Mouse (Mus musculus) neural tube, embryonic 13.5 days (tissue): ENCODE measurements around the gene Ctdspl. TPM values are rescaled to one million over a fixed set of nuclear protein-coding genes. Genes with fewer than 3 reads are reported as not detected.

Experiments
- ATAC-seq: fragments of 200-750 bp; cut with Nextera tagmentation; 2 replicates; pipeline ENCODE4 v1.8.0; 2017; ENCODE audit warnings: low read depth, mild to moderate bottlenecking, moderate TSS enrichment, moderate library complexity
- H3K27ac ChIP-seq: fragments of 300-500 bp; sonication (generic); replicated peaks from 2 replicates; pipeline ENCODE4 v1.5.1; 2015; ENCODE audit warnings: moderate library complexity, mild to moderate bottlenecking, inconsistent platforms
- H3K27me3 ChIP-seq: fragments of 300-500 bp; sonication (generic); 2 replicates; pipeline ENCODE4 v1.6.1; 2015; ENCODE audit warnings: mild to moderate bottlenecking, inconsistent platforms
- H3K36me3 ChIP-seq: fragments of 300-500 bp; sonication (generic); 2 replicates; pipeline ENCODE4 v1.6.1; 2015; ENCODE audit warnings: mild to moderate bottlenecking, inconsistent platforms
- H3K4me1 ChIP-seq: fragments of 300-500 bp; sonication (generic); replicated peaks from 2 replicates; pipeline ENCODE4 v1.6.1; 2015; ENCODE audit warnings: inconsistent platforms
- H3K4me2 ChIP-seq: fragments of 300-500 bp; sonication (generic); 2 replicates; pipeline ENCODE4 v1.6.1; 2015; ENCODE audit warnings: inconsistent platforms, mild to moderate bottlenecking, moderate library complexity
- H3K4me3 ChIP-seq: fragments of 300-500 bp; sonication (generic); 2 replicates; pipeline ENCODE4 v1.5.1; 2015; ENCODE audit warnings: mild to moderate bottlenecking, inconsistent platforms
- H3K9ac ChIP-seq: fragments of 300-500 bp; sonication (generic); 2 replicates; pipeline ENCODE4 v1.6.1; 2015; ENCODE audit warnings: moderate library complexity, mild to moderate bottlenecking, inconsistent platforms
- H3K9me3 ChIP-seq: fragments of 300-500 bp; sonication (generic); 2 replicates; pipeline ENCODE4 v1.6.1; 2016; ENCODE audit warnings: inconsistent platforms
- WGBS: fragments of 180-500 bp; shearing (Covaris S2); methylation state at CpG from one replicate; pipeline ENCODE4 v1.1.7; 2015; 5-methylcytosine and 5-hydroxymethylcytosine counted together
- polyA plus RNA-seq: library from polyadenylated mRNA; unstranded; fragments of >200 nt; fragmentation: Nextera tagmentation; extraction: Ambion mirVana; gene quantifications from 2 replicates; pipeline ENCODE4 v1.2.1, GENCODE M21; 2015

Ctdspl gene
- polyA plus RNA-seq, 1 experiment from 2014 or later: 6.8 TPM

DNA sequence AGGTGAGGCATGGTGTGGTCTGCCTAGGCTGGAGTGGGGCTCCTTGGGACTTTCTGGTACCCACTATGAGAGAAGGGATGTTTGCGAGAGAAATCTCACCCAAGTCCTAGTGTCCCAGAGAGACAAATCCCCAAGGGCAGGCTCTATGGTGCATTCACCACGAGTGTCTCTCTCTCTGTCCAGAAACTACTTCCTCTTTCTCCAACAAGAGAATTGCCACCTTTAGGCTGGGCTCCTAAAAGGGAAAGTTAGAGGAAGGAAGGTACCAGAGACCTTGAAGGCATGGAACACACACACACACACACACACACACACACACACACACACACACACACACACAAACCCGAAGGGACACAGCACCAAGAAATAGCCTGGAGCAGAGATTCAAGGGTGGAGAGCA lies 4.3 kb upstream of the Ctdspl start:
- no peaks in the 10 kb centered on the region for H3K36me3 ChIP-seq
- H3K4me2 ChIP-seq: no peak overlapping the region
- H3K9ac ChIP-seq: no peak overlapping the region
- WGBS: 78% methylated on average over 3 of the region's 3 CpGs
- no peak overlapping the region for H3K4me3 ChIP-seq
- H3K4me1 ChIP-seq: peaks cover 34% of the 10 kb centered on the region
- ATAC-seq: no peak
- H3K27ac ChIP-seq: no peak overlapping the region
- no peaks in the 10 kb centered on the region for H3K9me3 ChIP-seq
- 0 out of 2 replicates have a peak, but pooled peaks cover 4% of the 10 kb centered on the region for H3K27me3 ChIP-seq

DNA sequence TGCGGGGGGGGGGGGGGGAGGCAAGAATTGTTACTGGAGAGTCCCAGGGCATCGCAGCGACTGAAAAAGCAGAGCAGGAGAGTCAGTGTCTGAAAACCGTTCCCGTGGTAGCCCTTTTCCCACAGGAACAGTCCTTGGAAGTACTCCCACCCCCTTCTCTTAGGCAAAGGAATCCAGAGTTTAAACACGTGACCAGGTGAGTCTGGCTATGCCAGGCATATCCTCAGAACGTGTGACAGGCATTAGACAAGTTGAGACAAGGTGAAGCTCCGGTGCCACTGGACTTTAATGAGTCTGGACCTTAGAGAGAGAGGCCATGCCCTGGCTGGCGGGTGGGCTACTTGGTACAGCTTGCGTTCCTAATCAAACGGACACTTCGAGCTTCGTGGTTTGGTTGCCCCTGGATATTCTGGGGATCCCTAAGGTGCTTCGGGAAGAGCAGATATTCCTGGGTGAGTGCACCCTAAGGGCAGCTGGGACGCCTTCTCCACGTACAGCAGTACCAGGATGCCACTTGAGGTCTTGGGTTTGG lies 1.6 kb upstream of the Ctdspl start:
- H3K27me3 ChIP-seq: no peaks in the 10 kb centered on the region; the same call in 1 of the 2 replicates
- no peaks in the 10 kb centered on the region for H3K9me3 ChIP-seq
- H3K4me1 ChIP-seq: peaks cover 49% of the 10 kb centered on the region
- ATAC-seq: no peak
- peak overlapping the region; percentile 56 for H3K9ac ChIP-seq
- no peaks in the 10 kb centered on the region for H3K36me3 ChIP-seq
- H3K4me3 ChIP-seq: peak overlapping the region; percentile 79
- peak overlapping the region; percentile 99 for H3K4me2 ChIP-seq
- H3K27ac ChIP-seq: no peak overlapping the region
- WGBS: 11% methylated on average over 15 of the region's 16 CpGs

DNA sequence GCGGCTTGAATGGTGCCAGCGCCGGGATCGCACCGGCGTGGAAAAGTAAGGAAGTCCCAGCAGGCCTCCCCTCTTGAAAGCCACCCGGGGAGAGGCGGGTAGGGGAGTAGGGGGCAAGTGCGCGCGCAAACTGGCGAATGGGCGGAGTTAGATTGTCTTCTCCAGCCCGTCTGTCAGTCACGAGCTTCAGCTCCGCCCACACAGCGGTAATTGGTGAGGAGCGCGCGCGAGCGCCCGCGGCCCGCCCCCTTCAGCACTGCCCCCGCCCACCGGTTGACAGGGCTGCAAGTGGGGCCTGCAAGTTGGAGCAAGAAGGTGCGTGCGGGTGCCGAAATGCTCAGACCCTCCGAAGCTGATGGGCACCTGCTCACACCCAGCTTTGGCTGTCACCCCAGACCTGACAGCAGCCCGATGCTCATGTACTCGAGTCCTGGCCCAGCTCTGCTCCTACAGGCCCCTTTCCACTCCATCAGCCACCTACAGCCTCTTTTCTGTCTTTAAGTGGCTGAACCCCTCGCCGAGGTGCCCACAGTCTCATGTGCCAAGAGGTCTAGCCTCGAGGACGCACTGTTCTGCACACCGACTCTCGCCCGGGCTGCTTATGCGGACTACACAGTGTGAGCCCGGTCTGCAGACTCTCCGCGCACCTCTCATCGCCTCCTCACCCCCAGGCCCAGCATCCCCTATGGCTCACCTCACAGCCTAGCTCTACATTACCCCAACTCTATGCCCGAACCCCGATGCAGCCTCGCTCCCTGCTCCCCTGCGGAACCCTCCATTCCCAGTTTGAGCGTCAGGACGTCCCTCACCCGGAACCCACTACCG lies 755 bp upstream of the Ctdspl start:
- under 1% methylated on average over 53 of the region's 53 CpGs for WGBS
- ATAC-seq: peak; percentile 83
- Histone ChIP-seq H3K9me3 (no peaks in the 10 kb centered on the region), H3K36me3 (no peaks in the 10 kb centered on the region), H3K4me3 (peak overlapping the region; percentile 79), H3K9ac (peak overlapping the region; percentile 90), H3K4me1 (peaks cover 41% of the 10 kb centered on the region), H3K27ac (peak overlapping the region; percentile 90), H3K4me2 (peak overlapping the region; percentile 99), H3K27me3 (no peaks in the 10 kb centered on the region; the same call in 1 of the 2 replicates)

DNA sequence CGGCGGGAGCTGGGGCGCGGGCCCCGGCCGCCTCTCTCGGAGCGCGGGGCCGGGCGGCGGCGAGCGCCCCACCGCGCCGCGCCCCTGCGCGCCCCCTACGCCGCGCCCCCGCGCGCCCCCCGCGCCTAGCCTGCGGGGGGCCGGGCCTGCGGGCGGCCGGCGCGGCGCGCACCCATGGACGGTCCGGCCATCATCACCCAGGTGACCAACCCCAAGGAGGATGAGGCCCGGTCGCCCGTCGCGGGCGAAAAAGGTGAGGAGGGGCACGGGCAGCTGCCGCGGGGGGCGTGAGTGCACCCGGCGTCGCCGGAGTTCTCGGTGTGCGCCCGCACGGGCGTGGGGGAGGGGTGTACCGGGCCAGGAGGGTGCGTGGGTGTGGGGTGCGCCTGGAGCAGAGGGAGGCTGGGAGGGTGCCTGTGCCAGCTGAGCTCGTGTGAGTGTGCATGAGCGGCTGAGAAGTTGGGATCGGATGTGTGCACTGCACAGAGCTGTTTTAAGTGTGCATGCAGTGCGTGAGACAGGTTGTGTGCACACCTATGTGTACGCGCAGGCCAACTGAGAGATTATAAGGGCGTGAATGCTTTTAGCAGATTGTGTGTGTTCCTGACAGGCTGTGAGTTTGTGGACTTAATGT lies 552 bp downstream of the Ctdspl start:
- 6% methylated on average over 36 of the region's 68 CpGs for WGBS

DNA sequence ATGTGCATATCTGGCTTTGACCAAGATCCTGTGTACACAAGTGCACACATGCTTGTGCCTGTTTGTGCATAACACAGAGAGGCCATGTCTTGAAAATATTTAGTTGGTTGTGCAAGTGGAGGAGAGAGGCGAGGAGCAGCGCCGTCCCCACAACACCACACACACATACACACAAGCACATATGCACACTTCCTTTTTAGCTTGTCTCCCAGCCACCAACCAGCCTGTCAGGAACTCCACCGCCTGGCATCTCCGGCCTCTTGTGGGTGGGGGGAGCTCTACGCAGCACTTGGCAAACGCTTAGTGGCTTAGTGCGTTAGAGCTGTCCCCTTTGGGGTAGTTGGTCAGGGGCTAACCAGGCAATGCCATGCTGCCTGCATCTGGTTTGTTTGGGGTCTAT lies 1.2 kb downstream of the Ctdspl start:
- H3K4me1 ChIP-seq: peaks cover 33% of the 10 kb centered on the region
- H3K27ac ChIP-seq: peak overlapping the region; percentile 90
- WGBS: 56% methylated on average over 8 of the region's 8 CpGs
- H3K4me3 ChIP-seq: peak overlapping the region; percentile 79
- H3K9me3 ChIP-seq: no peaks in the 10 kb centered on the region
- peak overlapping the region; percentile 90 for H3K9ac ChIP-seq
- ATAC-seq: no peak
- H3K27me3 ChIP-seq: no peaks in the 10 kb centered on the region; the same call in 1 of the 2 replicates
- no peaks in the 10 kb centered on the region for H3K36me3 ChIP-seq
- H3K4me2 ChIP-seq: peak overlapping the region; percentile 99

More for the DNA sequence above, 552 bp downstream of the Ctdspl start:
- Histone ChIP-seq H3K36me3 (no peaks in the 10 kb centered on the region), H3K9ac (peak overlapping the region; percentile 90), H3K4me1 (peaks cover 33% of the 10 kb centered on the region), H3K4me2 (peak overlapping the region; percentile 99), H3K27me3 (no peaks in the 10 kb centered on the region; the same call in 1 of the 2 replicates), H3K27ac (peak overlapping the region; percentile 90), H3K4me3 (peak overlapping the region; percentile 79), H3K9me3 (no peaks in the 10 kb centered on the region)
- ATAC-seq: peak; percentile 26; the same call in 1 of the 2 replicates

DNA sequence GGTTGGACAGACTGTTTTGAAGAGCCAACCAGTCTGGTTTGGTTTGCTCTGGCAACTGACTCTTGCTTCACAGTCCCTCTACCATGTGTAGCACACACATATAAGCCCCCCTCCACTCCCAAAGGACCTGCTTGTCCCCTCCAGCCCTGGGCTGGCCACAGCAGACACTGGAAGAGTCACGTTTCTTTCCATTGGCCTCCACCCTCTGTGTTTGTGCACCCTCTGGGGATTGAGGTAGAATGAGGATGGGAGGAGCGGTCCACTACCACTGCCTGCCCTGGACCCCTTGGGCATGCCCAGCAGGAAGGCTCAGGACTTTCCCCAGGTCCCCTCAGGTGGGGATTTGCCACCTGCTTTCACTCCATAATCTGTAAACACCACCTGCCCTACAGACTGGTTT lies 1.8 kb downstream of the Ctdspl start:
- Histone ChIP-seq H3K9me3 (no peaks in the 10 kb centered on the region), H3K4me3 (peak overlapping the region; percentile 79), H3K36me3 (no peaks in the 10 kb centered on the region), H3K4me2 (peak overlapping the region; percentile 99), H3K27me3 (no peaks in the 10 kb centered on the region; the same call in 1 of the 2 replicates), H3K27ac (no peak overlapping the region), H3K9ac (peak overlapping the region; percentile 90), H3K4me1 (peaks cover 33% of the 10 kb centered on the region)
- no peak for ATAC-seq
- 52% methylated on average over 2 of the region's 2 CpGs for WGBS

DNA sequence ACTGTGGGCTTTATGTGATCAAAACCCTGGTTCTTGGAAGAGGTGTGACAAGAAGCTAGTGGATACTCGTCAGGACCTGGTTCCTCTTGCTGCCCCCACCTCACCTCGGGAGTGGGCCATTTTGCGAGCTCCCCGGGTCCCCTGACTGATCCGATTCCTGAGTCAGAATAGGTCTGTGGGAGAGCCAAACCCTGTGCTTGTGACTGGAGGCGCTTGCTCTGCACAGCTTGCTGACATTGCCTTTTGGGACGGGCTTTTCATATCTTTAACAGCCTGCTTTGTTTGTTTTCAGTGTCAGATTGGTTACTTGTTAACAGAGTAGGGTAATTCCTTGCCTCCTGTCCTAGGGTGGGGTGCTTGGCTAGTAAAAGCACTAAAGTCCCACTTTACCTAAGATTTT lies 2.4 kb downstream of the Ctdspl start:
- H3K27ac ChIP-seq: no peak overlapping the region
- no peak overlapping the region for H3K4me3 ChIP-seq
- H3K27me3 ChIP-seq: no peaks in the 10 kb centered on the region; the same call in 1 of the 2 replicates
- H3K36me3 ChIP-seq: no peaks in the 10 kb centered on the region
- H3K9me3 ChIP-seq: no peaks in the 10 kb centered on the region
- H3K4me2 ChIP-seq: peak overlapping the region; percentile 99
- peak overlapping the region; percentile 90; the same call in 1 of the 2 replicates for H3K9ac ChIP-seq
- WGBS: 33% methylated on average over 7 of the region's 7 CpGs
- peaks cover 33% of the 10 kb centered on the region for H3K4me1 ChIP-seq
- no peak for ATAC-seq

DNA sequence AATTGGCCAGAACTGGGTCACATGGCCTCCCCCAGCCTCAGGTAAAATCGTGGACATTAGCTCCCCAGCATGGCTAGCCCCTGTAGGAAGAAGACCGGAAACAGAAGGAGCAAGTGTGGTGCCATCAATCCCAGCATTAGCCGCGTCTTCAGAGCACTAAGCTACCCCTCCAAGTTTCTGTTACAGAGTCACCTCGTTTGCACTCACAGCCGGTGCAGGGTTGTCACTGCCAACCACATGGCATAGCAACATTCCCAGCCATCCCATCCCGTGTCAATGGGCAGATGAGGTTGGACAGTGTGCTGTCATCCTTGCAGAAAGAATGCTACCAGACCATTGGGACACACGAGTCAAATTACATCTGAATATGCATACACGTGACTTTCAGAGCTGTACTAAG lies 4.4 kb downstream of the Ctdspl start:
- Histone ChIP-seq H3K4me1 (peaks cover 23% of the 10 kb centered on the region), H3K9ac (no peak overlapping the region), H3K9me3 (no peaks in the 10 kb centered on the region), H3K27me3 (no peaks in the 10 kb centered on the region; the same call in 1 of the 2 replicates), H3K36me3 (no peaks in the 10 kb centered on the region), H3K4me2 (no peak overlapping the region), H3K4me3 (no peak overlapping the region), H3K27ac (no peak overlapping the region)
- no peak for ATAC-seq
- WGBS: 78% methylated on average over 9 of the region's 9 CpGs

DNA sequence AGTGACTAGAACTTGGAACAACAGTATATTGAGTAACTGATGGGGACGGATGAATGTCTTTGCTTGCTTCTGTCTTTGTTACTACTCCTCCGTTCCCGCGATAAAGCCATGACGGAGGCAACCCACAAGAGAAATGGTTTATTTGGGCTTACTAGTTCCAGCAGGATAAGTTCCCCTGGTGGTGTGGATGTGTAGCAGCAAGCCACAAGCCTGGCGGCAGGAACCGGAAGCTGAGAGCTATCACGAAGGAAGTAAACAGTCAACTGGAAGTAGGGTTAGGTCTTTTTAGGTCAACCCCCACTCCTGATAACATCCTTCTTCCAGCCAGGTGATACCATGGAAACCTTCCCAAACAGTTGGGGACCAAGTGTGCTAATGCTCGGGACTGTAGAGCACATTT lies 7.5 kb downstream of the Ctdspl start:
- WGBS: 93% methylated on average over 9 of the region's 9 CpGs
- H3K9me3 ChIP-seq: no peaks in the 10 kb centered on the region
- H3K27ac ChIP-seq: no peak overlapping the region
- H3K4me1 ChIP-seq: peaks cover 15% of the 10 kb centered on the region
- H3K9ac ChIP-seq: no peak overlapping the region
- no peaks in the 10 kb centered on the region for H3K36me3 ChIP-seq
- no peak for ATAC-seq
- no peak overlapping the region for H3K4me3 ChIP-seq
- no peaks in the 10 kb centered on the region for H3K27me3 ChIP-seq
- H3K4me2 ChIP-seq: no peak overlapping the region

DNA sequence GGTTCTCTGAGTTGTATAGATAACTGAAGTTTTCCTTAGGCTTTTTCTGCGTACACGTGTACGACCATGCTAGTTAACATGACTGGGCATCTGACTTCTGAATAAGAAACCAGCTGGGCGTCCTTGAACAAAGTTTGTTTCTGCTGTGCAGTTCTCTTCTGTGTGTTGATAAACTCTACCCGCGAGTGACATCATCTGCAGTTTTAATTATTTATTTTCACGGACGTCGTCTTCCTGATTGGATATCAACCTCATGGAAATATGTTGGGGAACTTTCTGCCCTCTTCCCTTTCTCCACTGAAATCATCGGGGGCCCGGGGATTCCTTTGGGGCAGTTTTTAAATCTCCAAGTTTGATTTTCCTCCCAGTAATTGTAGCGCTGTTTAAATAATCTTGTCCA lies 8.1 kb downstream of the Ctdspl start:
- H3K9me3 ChIP-seq: no peaks in the 10 kb centered on the region
- no peak overlapping the region for H3K4me2 ChIP-seq
- H3K27me3 ChIP-seq: no peaks in the 10 kb centered on the region
- H3K4me3 ChIP-seq: no peak overlapping the region
- WGBS: 89% methylated on average over 12 of the region's 12 CpGs
- H3K36me3 ChIP-seq: no peaks in the 10 kb centered on the region
- H3K4me1 ChIP-seq: peaks cover 16% of the 10 kb centered on the region; the same call in 1 of the 2 replicates
- ATAC-seq: no peak
- no peak overlapping the region for H3K9ac ChIP-seq
- H3K27ac ChIP-seq: no peak overlapping the region

DNA sequence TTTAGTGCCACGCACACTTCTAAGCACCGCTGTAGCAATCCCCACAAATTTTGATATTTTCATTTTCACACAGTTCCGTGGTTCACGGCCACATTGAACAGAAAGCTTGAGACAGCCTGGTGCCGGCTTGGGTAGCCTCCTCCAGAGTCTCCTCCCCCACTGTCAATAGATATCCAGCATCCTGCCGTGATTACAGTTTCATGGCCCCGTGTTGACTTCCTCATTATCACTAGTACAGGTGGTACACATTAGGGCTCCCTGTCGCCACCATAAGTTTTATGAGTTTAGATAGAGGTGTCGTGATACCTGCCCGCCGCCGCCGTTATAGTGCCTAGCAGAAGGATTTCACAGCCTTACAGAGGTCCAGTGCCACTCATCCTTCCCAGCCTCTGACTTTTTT lies 8.8 kb downstream of the Ctdspl start:
- WGBS: 78% methylated on average over 13 of the region's 13 CpGs
- peaks cover 18% of the 10 kb centered on the region; the same call in 1 of the 2 replicates for H3K4me1 ChIP-seq
- no peak overlapping the region for H3K9ac ChIP-seq
- no peak overlapping the region for H3K4me3 ChIP-seq
- H3K36me3 ChIP-seq: no peaks in the 10 kb centered on the region
- no peaks in the 10 kb centered on the region for H3K27me3 ChIP-seq
- no peak overlapping the region for H3K27ac ChIP-seq
- ATAC-seq: no peak
- no peak overlapping the region for H3K4me2 ChIP-seq
- H3K9me3 ChIP-seq: no peaks in the 10 kb centered on the region

DNA sequence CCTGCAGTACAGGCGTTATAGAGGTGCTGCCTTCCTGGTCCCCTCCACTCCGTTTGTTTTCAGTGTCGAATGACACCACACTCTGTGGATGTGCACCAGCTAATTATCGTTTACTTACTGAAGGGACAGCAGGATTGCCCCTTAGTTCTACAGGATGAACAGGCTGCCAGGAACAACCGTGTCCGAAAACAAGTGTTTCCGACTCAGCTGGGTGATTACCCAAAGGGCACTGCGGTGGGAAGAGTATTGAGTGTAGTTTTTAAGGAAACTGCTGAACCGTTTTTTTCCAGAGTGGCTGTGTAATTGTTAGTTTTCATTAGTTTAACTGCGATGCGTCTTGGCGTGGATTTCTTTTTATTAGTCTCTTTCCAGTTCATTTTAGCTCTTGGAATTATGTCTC lies 9.8 kb downstream of the Ctdspl start:
- Histone ChIP-seq H3K4me3 (no peak overlapping the region), H3K9me3 (no peaks in the 10 kb centered on the region), H3K4me1 (peaks cover 24% of the 10 kb centered on the region), H3K9ac (no peak overlapping the region), H3K27ac (no peak overlapping the region), H3K36me3 (no peaks in the 10 kb centered on the region), H3K27me3 (no peaks in the 10 kb centered on the region), H3K4me2 (no peak overlapping the region)
- WGBS: 48% methylated on average over 12 of the region's 12 CpGs
- no peak for ATAC-seq
